Mouse (Mus musculus) megakaryocyte progenitor cell, adult 5-6 weeks (primary cell): Measurements from ENCODE around the gene Hba-x. TPM values are rescaled to one million over a fixed set of nuclear protein-coding genes. Genes with fewer than 3 reads are reported as not detected.

ENCODE experiments used
- ATAC-seq: replicated peaks from 2 replicates; pipeline ENCODE4 v1.8.0; 2016; ENCODE audit warnings: mild to moderate bottlenecking, moderate TSS enrichment, inconsistent platforms; ENCODE audit not compliant: poor library complexity
- total RNA-seq, 2 experiments: library from RNA; stranded (forward) in 1 of 2; stranded (reverse) in 1 of 2; fragments of 157-497, 149-512 nt in 1 of 2; fragments of 200-1000 nt in 1 of 2; gene quantifications; 2 replicates each; pipeline versions ENCODE4 v1.2.3 to v1.2.4; 2015 to 2017

Gene Hba-x
- total RNA-seq, 2 experiments from 2014 or later, result not detected

- peak; percentile 43 for ATAC-seq
These were observed 44.5 kb downstream of the Hba-x start for GRCm38 (mm10) chr11:32320507-32321195.

GRCm38 (mm10) chr11:32321196-32321565, 45.0 kb downstream of the Hba-x start:
- peak; percentile 85 for ATAC-seq

- ATAC-seq, result peak; percentile 92
These were observed 48.4 kb downstream of the Hba-x start for GRCm38 (mm10) chr11:32324609-32325008.

Other genes with a start within 250 kb of the Hba-x start
- gene Il9r, start 76.1 kb upstream of the Hba-x start, total RNA-seq (2015), result 0.07 TPM in 1 of 2 replicates, not detected in the other
- 0.30 TPM in 1 of 2 replicates, not detected in the other for gene Il9r, start 76.1 kb upstream of the Hba-x start, total RNA-seq (2017)
- 56.5 and 60.4 TPM in 2 replicates for gene Snrnp25, start 71.0 kb upstream of the Hba-x start, total RNA-seq (2015)
- 70.3 and 82.6 TPM in 2 replicates for gene Snrnp25, start 71.0 kb upstream of the Hba-x start, total RNA-seq (2017)
- 0.22 TPM in 1 of 2 replicates, not detected in the other for gene Rhbdf1, start 54.1 kb upstream of the Hba-x start, total RNA-seq (2015)
- gene Rhbdf1, start 54.1 kb upstream of the Hba-x start, total RNA-seq (2017), result 0.25 and 2.9 TPM in 2 replicates
- 5.4 and 7.1 TPM in 2 replicates for gene Mpg, start 49.9 kb upstream of the Hba-x start, total RNA-seq (2015)
- gene Mpg, start 49.9 kb upstream of the Hba-x start, total RNA-seq (2017), result 5.3 and 7.8 TPM in 2 replicates
- gene Nprl3, start 8.7 kb upstream of the Hba-x start, total RNA-seq (2015), result 15.1 and 16.2 TPM in 2 replicates
- 14.4 and 17.2 TPM in 2 replicates for gene Nprl3, start 8.7 kb upstream of the Hba-x start, total RNA-seq (2017)
- 14.0 and 28.9 TPM in 2 replicates for gene Hba-a1, start 7.1 kb downstream of the Hba-x start, total RNA-seq (2015)
- gene Hba-a1, start 7.1 kb downstream of the Hba-x start, total RNA-seq (2017), result 9.4 and 10.0 TPM in 2 replicates
- gene Hbq1b, start 10.6 kb downstream of the Hba-x start, total RNA-seq (2015), result not detected in 2 replicates
- gene Hbq1b, start 10.6 kb downstream of the Hba-x start, total RNA-seq (2017), result not detected in 2 replicates
- 26.3 and 54.4 TPM in 2 replicates for gene Hba-a2, start 20.1 kb downstream of the Hba-x start, total RNA-seq (2015)
- gene Hba-a2, start 20.1 kb downstream of the Hba-x start, total RNA-seq (2017), result 25.3 and 31.4 TPM in 2 replicates
- not detected in 2 replicates for gene Hbq1a, start 23.7 kb downstream of the Hba-x start, total RNA-seq (2015)
- gene Hbq1a, start 23.7 kb downstream of the Hba-x start, total RNA-seq (2017), result not detected in 2 replicates
- gene Sh3pxd2b, start 71.4 kb downstream of the Hba-x start, total RNA-seq (2015), result 6.1 and 7.2 TPM in 2 replicates
- 1.7 and 2.4 TPM in 2 replicates for gene Sh3pxd2b, start 71.4 kb downstream of the Hba-x start, total RNA-seq (2017)
- 6.5 and 9.7 TPM in 2 replicates for gene Ubtd2, start 179.0 kb downstream of the Hba-x start, total RNA-seq (2015)
- gene Ubtd2, start 179.0 kb downstream of the Hba-x start, total RNA-seq (2017), result 2.6 and 4.0 TPM in 2 replicates